Mouse (Mus musculus): Measurements from ENCODE around the gene Mrm2.
A peak's percentile ranks its signal among the peaks of the same experiment; 100 is the strongest.

Gene Mrm2

DNA sequence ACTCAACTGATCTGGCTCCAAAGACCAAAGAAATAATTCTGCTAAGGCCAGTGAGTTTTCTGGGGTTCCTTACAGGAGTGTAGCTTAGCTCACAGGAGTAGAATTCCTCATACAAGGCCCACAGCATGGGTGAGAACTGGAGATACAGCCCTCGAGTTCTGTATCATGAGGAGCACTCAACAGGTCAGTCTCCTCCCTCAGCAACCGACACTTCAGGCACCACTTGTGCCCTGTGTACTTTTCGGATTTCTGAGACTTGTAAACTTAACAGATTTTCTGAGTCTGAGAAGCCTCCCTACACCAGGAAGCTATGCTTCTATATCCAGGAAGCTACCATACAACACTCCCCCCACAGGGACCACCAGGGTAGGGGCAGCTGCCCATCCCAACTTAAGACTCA, 8.1 kb upstream of the Mrm2 start:
- DNase-seq, result no peak

DNA sequence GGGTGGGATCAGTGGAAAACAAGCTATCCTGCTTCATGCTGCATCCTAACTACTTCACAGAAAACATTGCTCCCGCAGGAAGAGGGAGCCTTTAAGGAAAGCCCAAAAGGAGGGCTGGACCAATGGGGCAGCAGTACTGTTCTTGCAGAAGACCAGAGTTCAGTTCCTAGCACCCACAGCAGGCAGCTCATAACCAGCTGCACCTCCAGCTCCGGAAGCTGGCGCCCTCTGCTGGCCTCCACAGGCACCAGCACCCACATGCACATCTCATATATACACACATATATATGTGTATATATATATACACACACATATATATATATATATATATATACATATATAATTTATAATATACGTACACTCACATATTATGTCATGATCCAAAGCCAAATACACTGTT, 7.1 kb upstream of the Mrm2 start:
- no peak for DNase-seq

DNA sequence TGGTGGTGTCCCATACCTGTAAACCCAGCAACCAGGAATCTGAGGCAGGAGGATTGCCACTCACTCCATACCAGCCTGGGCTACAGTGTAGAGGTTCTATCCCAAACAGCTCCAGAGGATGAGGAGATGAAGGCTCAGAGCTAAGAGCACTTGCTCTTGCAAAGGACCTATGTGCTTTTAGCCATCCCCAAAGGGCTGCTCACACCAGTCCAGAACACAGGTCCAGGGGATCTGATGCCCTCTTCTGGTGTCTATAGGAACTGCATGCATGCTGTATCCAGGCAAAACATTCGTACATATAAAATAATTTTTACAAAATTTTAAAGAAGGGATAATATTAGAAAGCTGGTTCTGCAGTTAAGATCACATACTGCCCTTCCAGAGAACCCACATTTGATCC, 5.0 kb upstream of the Mrm2 start:
- DNase-seq, result peak; percentile 33 to 44

DNA sequence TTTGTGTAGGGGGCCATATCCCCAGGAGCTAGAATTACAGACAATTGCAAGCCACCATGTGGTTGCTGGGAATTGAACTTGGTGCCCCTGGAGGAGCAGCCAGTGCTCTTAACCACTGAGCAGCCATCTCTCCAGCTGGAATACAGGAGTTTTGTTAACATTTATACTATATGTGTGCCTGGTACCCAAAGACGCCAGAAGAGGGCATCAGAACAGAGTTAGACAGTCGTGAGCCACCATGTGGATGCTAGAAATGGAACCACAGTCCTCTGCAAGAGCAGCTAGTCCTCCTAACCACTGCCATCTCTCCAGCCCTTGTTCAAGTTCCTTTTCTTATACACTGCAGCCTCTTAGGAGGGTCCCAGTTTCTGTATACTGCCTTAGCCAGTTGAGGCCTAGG, 1.9 kb upstream of the Mrm2 start:
- no peak for DNase-seq

DNA sequence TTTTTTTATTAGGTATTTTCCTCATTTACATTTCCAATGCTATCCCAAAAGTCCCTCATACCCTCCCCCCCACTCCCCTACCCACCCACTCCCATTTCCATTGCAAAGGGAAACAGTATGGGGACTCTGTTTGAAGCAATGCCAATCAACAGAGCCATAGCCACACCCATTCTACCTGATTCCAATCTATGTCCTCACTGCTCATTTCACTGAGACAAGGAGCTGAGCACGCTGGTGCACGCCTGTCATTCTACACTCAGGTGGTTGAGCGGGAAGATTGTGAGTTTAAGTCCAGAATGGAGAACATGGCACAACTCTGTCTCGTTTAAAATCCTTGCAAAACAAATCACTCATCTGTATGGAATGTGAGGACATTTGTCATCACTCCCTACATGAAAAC, 821 bp upstream of the Mrm2 start:
- no peak for DNase-seq

DNA sequence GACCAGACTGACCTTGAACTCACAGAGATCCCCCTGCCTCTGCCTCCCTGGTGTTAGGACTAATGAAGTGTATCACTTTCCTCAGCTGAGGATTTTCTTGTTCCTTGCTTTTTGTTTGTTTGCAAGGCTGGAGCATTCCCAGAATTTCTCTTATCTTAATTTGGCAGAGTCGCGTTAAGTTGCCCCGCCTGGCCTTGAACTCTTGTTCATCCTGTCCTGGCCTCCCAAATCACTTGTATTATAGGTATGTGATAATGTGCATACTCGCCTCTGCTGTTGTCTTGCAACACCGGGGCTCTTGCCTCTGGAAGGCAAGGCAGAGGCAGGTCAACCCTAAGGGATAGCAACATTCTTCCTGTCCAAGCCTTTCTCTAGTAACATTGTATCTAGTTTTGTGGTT, 7.6 kb downstream of the Mrm2 start:
- no peak for DNase-seq

DNA sequence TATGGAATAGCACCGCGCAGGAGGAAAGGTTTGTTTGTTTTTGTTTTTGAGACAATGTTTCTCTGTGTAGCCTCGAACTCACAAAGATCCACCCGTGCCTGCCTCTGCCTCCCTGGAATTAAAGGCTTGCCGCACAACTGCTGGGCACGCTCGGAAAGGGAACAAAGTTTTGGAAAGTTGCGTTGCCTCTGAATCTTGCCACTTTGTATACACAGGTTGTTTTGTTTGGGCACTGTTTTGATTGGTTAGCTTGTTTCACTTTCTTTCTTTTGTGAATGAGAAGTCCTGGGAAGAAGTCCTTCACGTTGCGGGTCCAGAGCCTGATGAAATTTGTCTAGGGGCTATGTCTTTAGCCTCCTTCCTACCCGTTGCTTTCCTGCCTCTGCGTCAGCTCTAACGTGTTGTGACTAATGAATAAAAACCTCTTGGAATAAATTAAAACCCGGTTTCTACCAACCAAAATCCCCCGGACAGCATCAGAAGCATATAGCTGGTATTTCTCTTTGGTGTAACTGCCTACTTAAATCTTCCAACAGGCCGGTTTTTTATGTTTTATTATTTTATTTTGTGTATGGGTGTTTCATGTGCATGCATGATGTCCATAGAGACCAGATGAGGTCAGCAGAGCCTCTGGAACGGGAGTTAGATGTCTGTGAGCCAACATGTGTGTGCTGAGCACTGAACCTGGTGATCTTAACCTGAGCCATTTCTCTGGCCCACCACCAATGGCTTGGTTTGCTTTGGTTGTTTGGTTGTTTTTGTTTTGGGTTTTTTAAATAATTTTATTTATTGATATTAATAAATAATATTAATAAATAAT, 9.7 kb downstream of the Mrm2 start:
- no peak for DNase-seq

DNA sequence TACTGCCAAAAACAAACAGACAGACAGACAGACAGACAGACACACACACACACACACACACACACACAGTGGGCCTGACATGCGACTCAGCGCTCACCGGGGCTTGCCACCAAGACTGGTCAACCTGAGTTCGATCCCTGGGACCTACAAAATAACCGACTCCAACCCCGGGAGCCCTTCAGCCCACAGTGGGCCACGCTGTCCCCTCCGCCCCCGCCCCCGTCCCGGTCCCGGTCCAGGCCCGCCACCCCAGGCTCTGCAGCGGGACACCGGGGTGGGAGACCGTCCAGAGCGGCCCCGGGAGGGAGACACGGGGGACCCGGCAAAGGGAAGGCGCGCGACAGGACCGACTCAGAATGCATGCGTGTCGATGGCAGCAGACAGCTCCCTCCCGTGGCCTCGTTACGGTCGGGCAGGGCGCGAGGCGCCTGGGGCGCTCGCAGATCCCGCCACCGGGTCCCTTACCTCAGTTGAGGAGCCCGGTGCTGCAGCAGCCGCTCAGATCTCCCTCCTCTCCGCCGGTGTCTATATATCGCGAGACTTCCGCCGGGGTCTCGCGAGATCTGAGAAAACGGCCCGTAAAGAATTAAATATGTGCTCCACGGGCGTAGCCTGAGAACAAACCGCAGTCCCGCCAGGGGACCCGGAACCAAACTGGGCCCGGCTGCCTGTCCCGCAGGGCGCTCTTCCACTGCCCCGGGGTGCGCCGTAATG, 10.5 kb downstream of the Mrm2 start, which contains the start of the genes Mad1l1 and Nudt1:
TSS of gene Mad1l1 (minus strand) at position 511 of the 714 bp plus-strand sequence.
TSS of gene Nudt1 (plus strand) at position 615 of the 714 bp plus-strand sequence.
- peak; percentile 92 to 93 for DNase-seq

DNA sequence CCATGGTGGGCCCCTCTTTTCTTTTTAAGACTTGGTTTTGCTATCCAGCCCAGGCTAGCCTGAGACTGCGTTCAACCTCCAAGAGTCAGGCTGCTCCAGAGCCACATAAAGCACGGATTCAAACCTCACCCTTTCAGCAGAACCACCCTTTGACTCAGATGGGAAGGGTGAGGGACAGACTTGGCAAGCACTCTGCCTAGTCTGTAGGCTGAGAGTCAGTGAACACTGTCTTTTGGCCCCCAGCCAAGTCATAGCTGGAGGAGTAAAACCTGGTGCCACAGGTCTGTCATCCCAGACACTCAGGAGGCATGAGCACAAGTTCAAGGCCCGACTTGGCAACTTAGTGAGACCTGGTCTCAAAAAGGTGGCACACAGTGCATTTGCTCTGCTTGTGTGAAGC, 15.0 kb downstream of the Mrm2 start:
- DNase-seq, result no peak

DNA sequence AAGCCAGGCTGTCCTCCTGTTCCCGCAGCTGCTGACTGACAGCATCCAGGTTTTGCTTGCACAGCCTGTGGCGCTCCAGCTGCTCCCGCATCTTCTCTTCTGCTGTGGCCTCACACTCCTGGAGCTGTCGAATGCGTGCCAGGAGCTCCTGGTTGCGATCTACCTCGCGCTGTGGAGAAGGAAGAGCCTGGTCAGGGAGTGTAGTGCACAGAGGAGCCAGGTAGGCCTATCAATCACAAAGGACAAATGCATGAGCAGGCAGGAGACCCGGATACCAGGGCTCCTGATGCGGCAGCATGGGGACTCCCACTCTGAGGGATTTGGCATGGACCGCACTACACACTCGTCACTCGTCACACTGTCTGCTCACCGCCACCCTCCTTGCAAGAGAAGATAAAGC, 24.1 kb downstream of the Mrm2 start:
- DNase-seq, result no peak

DNA sequence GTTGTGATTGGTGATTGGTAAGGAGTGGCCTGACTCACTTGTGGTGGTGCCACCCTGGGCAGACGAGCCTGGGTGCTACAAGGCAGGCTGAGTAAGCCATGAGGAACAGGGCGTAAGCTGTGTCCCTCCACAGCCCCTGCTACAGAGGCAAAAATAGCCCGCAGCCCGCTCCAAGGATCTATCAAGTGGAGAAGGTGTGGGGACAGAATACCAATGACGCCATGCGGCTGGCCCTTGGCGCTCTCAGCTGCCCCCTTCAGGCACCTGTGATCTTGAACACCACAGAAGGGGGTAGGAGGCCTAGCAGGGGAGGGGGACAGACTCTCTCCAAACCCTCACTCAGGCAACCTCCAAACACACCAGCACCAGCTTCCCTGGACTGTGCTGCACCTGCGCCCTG, 25.7 kb downstream of the Mrm2 start:
- no peak for DNase-seq

DNA sequence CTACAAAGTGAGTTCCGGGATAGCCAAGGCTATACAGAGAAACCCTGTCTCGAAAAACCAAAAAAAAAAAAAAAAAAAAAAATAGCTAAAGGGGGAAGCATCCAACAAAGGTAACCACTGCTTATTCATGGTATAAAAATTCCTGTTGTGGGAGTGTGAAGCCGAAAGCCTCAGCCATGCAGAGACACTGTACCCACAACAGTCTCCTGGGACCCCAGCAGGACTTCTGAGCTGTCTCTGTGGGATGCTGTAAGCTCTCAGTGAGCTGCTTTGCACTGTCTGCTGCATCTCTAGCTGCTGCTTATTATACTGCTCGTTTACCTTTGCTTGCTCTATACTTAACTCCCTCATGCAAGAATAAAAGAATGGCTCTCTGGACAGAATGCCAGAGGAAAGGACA, 33.4 kb downstream of the Mrm2 start:
- no peak for DNase-seq

DNA sequence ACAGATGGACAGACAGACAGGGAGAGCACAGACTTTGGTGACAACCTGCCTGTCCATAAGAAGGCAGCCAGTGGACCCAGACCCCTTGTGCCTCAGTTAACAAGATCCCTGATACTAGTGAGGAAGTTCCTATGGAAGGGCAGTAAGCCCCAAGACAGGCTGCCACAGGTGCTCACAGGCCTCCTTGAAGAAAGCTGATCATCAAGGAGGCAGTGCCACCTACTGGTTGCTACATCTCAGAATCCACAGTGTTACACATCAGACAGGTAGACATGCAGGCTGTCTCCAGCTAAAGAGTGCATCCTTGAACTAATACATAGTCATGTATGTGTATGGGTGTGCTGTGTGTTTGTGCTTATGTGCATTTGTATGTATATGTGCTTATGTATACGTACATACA, 39.5 kb downstream of the Mrm2 start:
- peak; percentile 50 to 64 for DNase-seq

DNA sequence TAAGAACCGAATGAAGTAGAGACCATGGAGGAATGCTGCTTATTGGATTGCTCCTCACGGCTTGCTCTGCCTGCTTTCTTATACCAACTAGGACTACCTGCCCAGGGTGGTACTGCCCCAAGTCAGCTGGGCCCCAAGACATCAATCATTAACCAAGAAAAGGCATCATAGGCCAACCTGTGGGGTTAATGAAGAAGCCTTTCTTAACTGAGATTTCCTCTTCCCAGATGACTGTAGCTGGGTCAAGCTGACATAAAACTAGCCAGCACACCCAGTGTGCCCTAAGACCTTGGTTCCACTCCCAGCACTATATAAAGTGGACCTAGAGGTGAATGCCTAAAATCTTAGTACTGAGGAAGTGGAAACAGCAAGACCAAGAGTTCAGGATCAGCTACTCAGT, 42.5 kb downstream of the Mrm2 start:
- no peak for DNase-seq

DNA sequence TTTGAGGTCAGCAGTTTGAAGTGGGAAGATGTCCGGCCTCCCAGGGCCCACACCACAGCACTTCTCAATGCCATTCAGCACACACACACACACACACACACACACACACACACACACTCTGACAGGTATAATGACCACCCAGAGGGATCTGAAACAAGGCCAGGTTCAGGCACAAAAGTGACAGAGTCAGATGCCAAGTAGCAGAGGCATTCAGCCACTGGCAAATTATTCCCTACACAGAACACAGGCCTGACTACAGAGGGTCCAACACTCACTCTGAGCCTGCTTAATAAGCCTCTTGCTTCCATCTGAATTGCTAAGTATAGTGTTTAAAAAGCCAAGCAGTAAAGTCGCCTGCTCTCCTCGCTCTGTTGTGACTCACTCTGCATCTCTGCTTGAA, 43.4 kb downstream of the Mrm2 start:
- DNase-seq, result no peak

DNA sequence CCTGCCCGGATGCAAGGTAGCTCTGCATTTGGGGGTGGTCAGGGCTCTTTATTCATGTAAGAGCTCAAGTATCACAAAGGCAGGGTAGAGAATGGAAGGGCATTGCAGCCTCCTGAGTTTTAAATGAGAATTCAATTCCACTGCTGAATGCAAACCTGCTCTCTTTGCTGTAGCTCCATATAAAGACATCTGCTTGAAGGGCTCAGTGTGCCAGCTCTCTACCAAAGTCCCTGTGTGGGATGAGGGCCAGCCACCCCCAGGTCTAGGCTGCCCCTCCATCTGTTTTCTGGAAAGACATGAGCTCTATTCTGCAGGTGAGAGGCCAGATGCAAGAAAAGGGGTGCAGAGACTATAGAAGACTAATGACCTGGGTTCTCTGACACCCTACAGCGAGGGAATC, 46.9 kb downstream of the Mrm2 start:
- no peak for DNase-seq

DNA sequence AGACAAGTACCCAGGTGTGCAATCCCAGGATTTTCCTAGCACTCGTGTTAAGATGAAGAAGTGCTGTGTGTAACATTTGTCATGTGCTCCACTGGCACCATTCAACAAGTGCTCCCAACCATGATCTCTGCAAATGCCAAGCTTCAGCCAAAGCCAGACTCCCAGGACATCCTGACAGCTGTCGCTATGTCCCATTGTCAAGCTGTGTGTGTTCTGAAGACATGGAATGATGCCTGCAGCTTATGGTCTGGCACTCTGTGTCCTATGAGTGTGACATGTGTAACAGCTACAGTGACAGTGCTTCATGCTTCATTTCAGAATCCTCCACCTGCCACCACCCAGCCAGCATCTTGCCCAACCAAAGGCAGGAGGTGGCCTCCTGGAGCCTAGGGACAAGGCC, 47.7 kb downstream of the Mrm2 start:
- no peak for DNase-seq

DNA sequence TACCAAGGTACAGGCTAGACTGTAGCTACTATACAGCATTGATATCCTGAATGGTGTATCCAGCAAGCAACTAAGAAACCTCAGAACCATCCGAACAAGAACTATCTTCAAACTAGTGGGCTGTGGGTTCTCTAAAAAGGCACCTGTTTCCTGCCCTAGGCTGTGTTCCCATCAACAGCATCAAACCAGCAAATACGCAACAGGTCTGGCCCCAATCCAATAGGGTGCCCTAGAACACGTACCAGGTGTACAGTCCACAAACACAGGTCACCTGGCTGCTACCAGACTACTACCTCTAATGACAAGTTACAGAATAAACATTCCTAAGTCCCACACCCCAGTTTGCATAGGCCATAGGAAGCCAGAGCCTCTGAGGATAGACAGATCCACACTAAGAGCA, 48.8 kb downstream of the Mrm2 start:
- no peak for DNase-seq

DNA sequence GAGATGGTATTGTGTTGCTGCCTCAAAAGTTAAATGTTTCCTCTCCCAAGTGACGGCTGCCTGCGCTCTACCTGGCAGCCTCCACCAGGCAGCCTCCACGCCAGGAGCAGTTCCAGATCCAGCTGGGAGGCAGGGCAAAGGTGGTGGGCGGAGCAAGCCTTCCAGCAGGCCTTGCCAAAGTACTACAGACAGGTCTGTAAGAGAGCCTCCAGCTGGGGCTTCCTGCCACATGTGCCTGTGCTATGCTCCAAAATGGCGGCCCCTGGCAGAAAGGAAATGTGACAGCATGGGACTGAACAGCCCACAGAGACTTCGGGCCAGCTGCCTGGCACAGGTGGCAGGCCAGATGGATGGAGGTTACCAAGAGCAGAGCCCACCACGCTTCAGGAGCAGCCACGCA, 49.3 kb downstream of the Mrm2 start:
- DNase-seq, result peak; percentile 21 to 35

DNA sequence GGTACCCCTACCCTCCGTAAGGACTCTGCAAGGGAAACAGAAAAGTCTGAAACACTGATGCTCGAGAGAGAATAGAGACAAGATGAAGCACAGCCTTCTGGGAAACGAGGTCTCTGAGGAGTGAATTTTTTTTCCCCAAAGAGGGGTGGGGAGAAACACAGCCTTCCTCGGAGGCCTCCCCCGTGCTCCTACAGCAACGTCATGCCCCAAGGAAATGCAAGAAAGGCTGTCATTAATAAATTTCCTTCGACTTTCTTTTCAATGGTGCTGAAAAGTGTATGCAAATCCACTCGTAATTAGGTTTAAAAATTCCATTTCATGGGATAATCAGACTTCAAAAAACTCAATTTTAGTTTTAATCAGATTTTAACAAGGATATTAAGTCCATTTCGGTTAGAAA, 51.5 kb downstream of the Mrm2 start:
- no peak for DNase-seq

Data from cerebellum, postnatal 36 days (tissue).